Mouse (Mus musculus): Measurements from ENCODE around the gene Hist1h3e. TPM values are rescaled to one million over a fixed set of nuclear protein-coding genes. Genes with fewer than 3 reads are reported as not detected.
"Not testable (repeated sequence)": the region's sequence is repeated elsewhere in the genome, so short reads cannot be mapped to it uniquely, and the experiment has no call there.

The Hist1h3e gene
- polyA plus RNA-seq, 1 experiment, result 26.5 TPM

GRCm38 (mm10) chr13:23595185-23595584 lies 33.0 kb upstream of the Hist1h3e start:
- peaks cover 79% of the 10 kb centered on the region for H3K4me1 ChIP-seq
- H3K27me3 ChIP-seq (replicated peaks), result no peaks in the 10 kb centered on the region
- no peak overlapping the region for H3K4me3 ChIP-seq (replicated peaks)
- H3K36me3 ChIP-seq (replicated peaks; ENCODE audit: low read length), result no peaks in the 10 kb centered on the region
- TF ChIP-seq FLI1 (IDR thresholded peaks at IDR 0.05; ENCODE audit: low read length) (no peak), GATA1 (IDR thresholded peaks at IDR 0.05; ENCODE audit: borderline replicate concordance, low read length) (no peak)
- H3K9me3 ChIP-seq, result no peaks in the 10 kb centered on the region

- H3K36me3 ChIP-seq (replicated peaks; ENCODE audit: low read length), result no peaks in the 10 kb centered on the region
- no peaks in the 10 kb centered on the region for H3K27me3 ChIP-seq (replicated peaks)
- H3K4me1 ChIP-seq, result peaks cover 91% of the 10 kb centered on the region
These were observed 31.0 kb upstream of the Hist1h3e start for GRCm38 (mm10) chr13:23593051-23593770.

GRCm38 (mm10) chr13:23592614-23593013 lies 30.4 kb upstream of the Hist1h3e start:
- Histone ChIP-seq H3K36me3 (replicated peaks; ENCODE audit: low read length) (no peaks in the 10 kb centered on the region), H3K9me3 (no peaks in the 10 kb centered on the region), H3K4me1 (peaks cover 90% of the 10 kb centered on the region), H3K27me3 (replicated peaks) (no peaks in the 10 kb centered on the region), H3K4me3 (replicated peaks) (peak overlapping the region; percentile 14)
- no peak for TF ChIP-seq GATA1 (IDR thresholded peaks at IDR 0.05; ENCODE audit: borderline replicate concordance, low read length)

More at GRCm38 (mm10) chr13:23593051-23593770, 31.0 kb upstream of the Hist1h3e start:
- TF ChIP-seq FLI1 (IDR thresholded peaks at IDR 0.05; ENCODE audit: low read length) (no peak), GATA1 (IDR thresholded peaks at IDR 0.05; ENCODE audit: borderline replicate concordance, low read length) (no peak; the same call in 2 of the 3 replicates)
- no peaks in the 10 kb centered on the region for H3K9me3 ChIP-seq
- peak overlapping the region; percentile 46 for H3K4me3 ChIP-seq (replicated peaks)

GRCm38 (mm10) chr13:23591886-23592285 lies 29.7 kb upstream of the Hist1h3e start:
- not testable (repeated sequence) for H3K4me3 ChIP-seq (replicated peaks); H3K36me3 ChIP-seq (replicated peaks; ENCODE audit: low read length); H3K27me3 ChIP-seq (replicated peaks); H3K9me3 ChIP-seq
- H3K4me1 ChIP-seq, result peaks cover 87% of the 10 kb centered on the region

GRCm38 (mm10) chr13:23591206-23591605 lies 29.0 kb upstream of the Hist1h3e start:
- H3K4me1 ChIP-seq, result peaks cover 86% of the 10 kb centered on the region
- no peak overlapping the region for H3K4me3 ChIP-seq (replicated peaks)
- no peaks in the 10 kb centered on the region for H3K36me3 ChIP-seq (replicated peaks; ENCODE audit: low read length)
- no peaks in the 10 kb centered on the region for H3K27me3 ChIP-seq (replicated peaks)
- H3K9me3 ChIP-seq, result no peaks in the 10 kb centered on the region
- TF ChIP-seq GATA1 (IDR thresholded peaks at IDR 0.05; ENCODE audit: borderline replicate concordance, low read length) (no peak), FLI1 (IDR thresholded peaks at IDR 0.05; ENCODE audit: low read length) (no peak)

GRCm38 (mm10) chr13:23586940-23587225 lies 24.7 kb upstream of the Hist1h3e start:
- Histone ChIP-seq H3K4me1 (peaks cover 68% of the 10 kb centered on the region), H3K9me3 (no peaks in the 10 kb centered on the region), H3K4me3 (replicated peaks) (peak overlapping the region; percentile 90), H3K36me3 (replicated peaks; ENCODE audit: low read length) (no peaks in the 10 kb centered on the region), H3K27me3 (replicated peaks) (no peaks in the 10 kb centered on the region)
- TF ChIP-seq FLI1 (IDR thresholded peaks at IDR 0.05; ENCODE audit: low read length) (no peak), GATA1 (IDR thresholded peaks at IDR 0.05; ENCODE audit: borderline replicate concordance, low read length) (no peak)

GRCm38 (mm10) chr13:23586099-23586939 lies 24.1 kb upstream of the Hist1h3e start:
- TF ChIP-seq GATA1 (IDR thresholded peaks at IDR 0.05; ENCODE audit: borderline replicate concordance, low read length), result no peak
- TF ChIP-seq FLI1 (IDR thresholded peaks at IDR 0.05; ENCODE audit: low read length), result no peak
- Histone ChIP-seq H3K4me3 (replicated peaks) (peak overlapping the region; percentile 90), H3K27me3 (replicated peaks) (no peaks in the 10 kb centered on the region), H3K9me3 (no peaks in the 10 kb centered on the region), H3K4me1 (peaks cover 68% of the 10 kb centered on the region), H3K36me3 (replicated peaks; ENCODE audit: low read length) (no peaks in the 10 kb centered on the region)

GRCm38 (mm10) chr13:23585442-23586098 lies 23.4 kb upstream of the Hist1h3e start:
- not testable (repeated sequence) for H3K27me3 ChIP-seq (replicated peaks); H3K36me3 ChIP-seq (replicated peaks; ENCODE audit: low read length); H3K9me3 ChIP-seq
- Histone ChIP-seq H3K4me3 (replicated peaks) (peak overlapping the region; percentile 93), H3K4me1 (peaks cover 70% of the 10 kb centered on the region)

GRCm38 (mm10) chr13:23585029-23585441 lies 22.9 kb upstream of the Hist1h3e start:
- peaks cover 70% of the 10 kb centered on the region for H3K4me1 ChIP-seq

GRCm38 (mm10) chr13:23584331-23584730 lies 22.2 kb upstream of the Hist1h3e start:
- H3K36me3 ChIP-seq (replicated peaks; ENCODE audit: low read length), result no peaks in the 10 kb centered on the region
- peak overlapping the region; percentile 93 for H3K4me3 ChIP-seq (replicated peaks)
- H3K27me3 ChIP-seq (replicated peaks), result no peaks in the 10 kb centered on the region
- H3K9me3 ChIP-seq, result no peaks in the 10 kb centered on the region
- TF ChIP-seq GATA1 (IDR thresholded peaks at IDR 0.05; ENCODE audit: borderline replicate concordance, low read length) (no peak), FLI1 (IDR thresholded peaks at IDR 0.05; ENCODE audit: low read length) (no peak)
- peaks cover 69% of the 10 kb centered on the region for H3K4me1 ChIP-seq

More at GRCm38 (mm10) chr13:23585029-23585441, 22.9 kb upstream of the Hist1h3e start:
- H3K4me3 ChIP-seq (replicated peaks), result peak overlapping the region; percentile 93
- no peaks in the 10 kb centered on the region for H3K27me3 ChIP-seq (replicated peaks)
- no peaks in the 10 kb centered on the region for H3K9me3 ChIP-seq
- no peaks in the 10 kb centered on the region for H3K36me3 ChIP-seq (replicated peaks; ENCODE audit: low read length)
- TF ChIP-seq FLI1 (IDR thresholded peaks at IDR 0.05; ENCODE audit: low read length) (0 out of 2 replicates have a peak, but pooled peaks have one; percentile 28), GATA1 (IDR thresholded peaks at IDR 0.05; ENCODE audit: borderline replicate concordance, low read length) (no peak)

Measured in megakaryocyte, embryonic 14.5 days (primary cell).